Mouse (Mus musculus): ENCODE results near the gene Hmg20b. TPM values are rescaled to one million over a fixed set of nuclear protein-coding genes. Genes with fewer than 3 reads are reported as not detected.

Hmg20b gene
- polyA plus RNA-seq, 1 experiment from 2014 or later, result 31.7 TPM

- 38% methylated on average over 8 of the region's 8 CpGs for WGBS
- H3K4me3 ChIP-seq (ENCODE audit: low read length), result peak overlapping the region; percentile 94
- peak overlapping the region; percentile 51; the same call in 1 of the 2 replicates for H3K9ac ChIP-seq (ENCODE audit: low read depth, low read length)
- no peak for ATAC-seq
- no peaks in the 10 kb centered on the region for H3K27me3 ChIP-seq (replicated peaks; ENCODE audit: control insufficient read depth, insufficient read depth, low read length)
- peaks cover 22% of the 10 kb centered on the region for H3K4me1 ChIP-seq (ENCODE audit: control insufficient read depth, insufficient read depth, low read depth, low read length)
- no peaks in the 10 kb centered on the region for H3K9me3 ChIP-seq (ENCODE audit: control insufficient read depth, low read length)
- peak overlapping the region; percentile 93 for H3K27ac ChIP-seq (ENCODE audit: low read depth, low read length)
- H3K36me3 ChIP-seq (ENCODE audit: control insufficient read depth, insufficient read depth, low read length), result peaks cover 48% of the 10 kb centered on the region
- H3K4me2 ChIP-seq (ENCODE audit: low read length), result peak overlapping the region; percentile 65
Measured at GRCm38 (mm10) chr10:81319330-81319699, 31.0 kb downstream of the Hmg20b start.

- ATAC-seq, result no peak
- Histone ChIP-seq H3K36me3 (ENCODE audit: control insufficient read depth, insufficient read depth, low read length) (peaks cover 47% of the 10 kb centered on the region), H3K4me1 (ENCODE audit: control insufficient read depth, insufficient read depth, low read depth, low read length) (peaks cover 22% of the 10 kb centered on the region), H3K9ac (ENCODE audit: low read depth, low read length) (no peak overlapping the region; the same call in none of the 2 replicates), H3K9me3 (ENCODE audit: control insufficient read depth, low read length) (no peaks in the 10 kb centered on the region), H3K27me3 (replicated peaks; ENCODE audit: control insufficient read depth, insufficient read depth, low read length) (no peaks in the 10 kb centered on the region), H3K27ac (ENCODE audit: low read depth, low read length) (no peak overlapping the region), H3K4me3 (ENCODE audit: low read length) (no peak overlapping the region), H3K4me2 (ENCODE audit: low read length) (no peak overlapping the region; the same call in 1 of the 2 replicates)
- WGBS, result 89% methylated on average over 13 of the region's 13 CpGs
Measured at GRCm38 (mm10) chr10:81318589-81319329, 31.5 kb downstream of the Hmg20b start.

- H3K4me3 ChIP-seq (ENCODE audit: low read length), result no peak overlapping the region
- H3K9ac ChIP-seq (ENCODE audit: low read depth, low read length), result no peak overlapping the region
- no peaks in the 10 kb centered on the region for H3K27me3 ChIP-seq (replicated peaks; ENCODE audit: control insufficient read depth, insufficient read depth, low read length)
- H3K4me2 ChIP-seq (ENCODE audit: low read length), result peak overlapping the region; percentile 2; the same call in 1 of the 2 replicates
- no peak overlapping the region for H3K27ac ChIP-seq (ENCODE audit: low read depth, low read length)
- no peak for ATAC-seq
- H3K36me3 ChIP-seq (ENCODE audit: control insufficient read depth, insufficient read depth, low read length), result peaks cover 45% of the 10 kb centered on the region
- peaks cover 19% of the 10 kb centered on the region for H3K4me1 ChIP-seq (ENCODE audit: control insufficient read depth, insufficient read depth, low read depth, low read length)
- 18% methylated on average over 20 of the region's 20 CpGs for WGBS
- no peaks in the 10 kb centered on the region for H3K9me3 ChIP-seq (ENCODE audit: control insufficient read depth, low read length)
Measured at GRCm38 (mm10) chr10:81317273-81317672, 33.0 kb downstream of the Hmg20b start.

GRCm38 (mm10) chr10:81316338-81317060, 33.8 kb downstream of the Hmg20b start:
- 48% methylated on average over 16 of the region's 16 CpGs for whole genome bisulfite sequencing
- peaks cover 49% of the 10 kb centered on the region for H3K36me3 ChIP-seq (ENCODE audit: control insufficient read depth, insufficient read depth, low read length)
- no peak overlapping the region for H3K4me3 ChIP-seq (ENCODE audit: low read length)
- H3K27me3 ChIP-seq (replicated peaks; ENCODE audit: control insufficient read depth, insufficient read depth, low read length), result no peaks in the 10 kb centered on the region
- no peak for ATAC-seq
- no peaks in the 10 kb centered on the region for H3K9me3 ChIP-seq (ENCODE audit: control insufficient read depth, low read length)
- H3K27ac ChIP-seq (ENCODE audit: low read depth, low read length), result no peak overlapping the region
- H3K4me1 ChIP-seq (ENCODE audit: control insufficient read depth, insufficient read depth, low read depth, low read length), result peaks cover 12% of the 10 kb centered on the region
- H3K9ac ChIP-seq (ENCODE audit: low read depth, low read length), result 0 out of 2 replicates have a peak overlapping the region, but pooled peaks have one; percentile 11
- peak overlapping the region; percentile 2; the same call in 1 of the 2 replicates for H3K4me2 ChIP-seq (ENCODE audit: low read length)

GRCm38 (mm10) chr10:81315587-81315986, 34.7 kb downstream of the Hmg20b start:
- Histone ChIP-seq H3K27me3 (replicated peaks; ENCODE audit: control insufficient read depth, insufficient read depth, low read length) (no peaks in the 10 kb centered on the region), H3K27ac (ENCODE audit: low read depth, low read length) (no peak overlapping the region), H3K4me1 (ENCODE audit: control insufficient read depth, insufficient read depth, low read depth, low read length) (peaks cover 11% of the 10 kb centered on the region), H3K9ac (ENCODE audit: low read depth, low read length) (no peak overlapping the region), H3K36me3 (ENCODE audit: control insufficient read depth, insufficient read depth, low read length) (peaks cover 56% of the 10 kb centered on the region), H3K9me3 (ENCODE audit: control insufficient read depth, low read length) (no peaks in the 10 kb centered on the region), H3K4me3 (ENCODE audit: low read length) (no peak overlapping the region), H3K4me2 (ENCODE audit: low read length) (no peak overlapping the region)
- 92% methylated on average over 16 of the region's 16 CpGs for WGBS
- ATAC-seq, result no peak

- peaks cover 62% of the 10 kb centered on the region for H3K36me3 ChIP-seq (ENCODE audit: control insufficient read depth, insufficient read depth, low read length)
- no peak for ATAC-seq
- no peak overlapping the region for H3K27ac ChIP-seq (ENCODE audit: low read depth, low read length)
- H3K9me3 ChIP-seq (ENCODE audit: control insufficient read depth, low read length), result no peaks in the 10 kb centered on the region
- WGBS, result 81% methylated on average over 7 of the region's 7 CpGs
- no peaks in the 10 kb centered on the region for H3K27me3 ChIP-seq (replicated peaks; ENCODE audit: control insufficient read depth, insufficient read depth, low read length)
- H3K4me1 ChIP-seq (ENCODE audit: control insufficient read depth, insufficient read depth, low read depth, low read length), result peaks cover 5% of the 10 kb centered on the region
- no peak overlapping the region for H3K4me2 ChIP-seq (ENCODE audit: low read length)
- H3K4me3 ChIP-seq (ENCODE audit: low read length), result no peak overlapping the region
- H3K9ac ChIP-seq (ENCODE audit: low read depth, low read length), result no peak overlapping the region
Measured at GRCm38 (mm10) chr10:81314201-81314600, 36.1 kb downstream of the Hmg20b start.

- no peak overlapping the region for H3K27ac ChIP-seq (ENCODE audit: low read depth, low read length)
- no peak overlapping the region for H3K9ac ChIP-seq (ENCODE audit: low read depth, low read length)
- ATAC-seq, result no peak
- no peak overlapping the region for H3K4me3 ChIP-seq (ENCODE audit: low read length)
- peaks cover 66% of the 10 kb centered on the region for H3K36me3 ChIP-seq (ENCODE audit: control insufficient read depth, insufficient read depth, low read length)
- no peak overlapping the region for H3K4me2 ChIP-seq (ENCODE audit: low read length)
- no peaks in the 10 kb centered on the region for H3K9me3 ChIP-seq (ENCODE audit: control insufficient read depth, low read length)
- no peaks in the 10 kb centered on the region for H3K27me3 ChIP-seq (replicated peaks; ENCODE audit: control insufficient read depth, insufficient read depth, low read length)
- H3K4me1 ChIP-seq (ENCODE audit: control insufficient read depth, insufficient read depth, low read depth, low read length), result no peaks in the 10 kb centered on the region
- WGBS, result 93% methylated on average over 13 of the region's 13 CpGs
Measured at GRCm38 (mm10) chr10:81313581-81313980, 36.7 kb downstream of the Hmg20b start.

- no peak overlapping the region for H3K4me2 ChIP-seq (ENCODE audit: low read length)
Measured at GRCm38 (mm10) chr10:81309571-81309970, 40.7 kb downstream of the Hmg20b start.

More at GRCm38 (mm10) chr10:81309571-81309970, 40.7 kb downstream of the Hmg20b start:
- H3K4me3 ChIP-seq (ENCODE audit: low read length), result no peak overlapping the region
- H3K36me3 ChIP-seq (ENCODE audit: control insufficient read depth, insufficient read depth, low read length), result peaks cover 60% of the 10 kb centered on the region
- WGBS, result 92% methylated on average over 5 of the region's 5 CpGs
- peaks cover 2% of the 10 kb centered on the region; the same call in 1 of the 2 replicates for H3K4me1 ChIP-seq (ENCODE audit: control insufficient read depth, insufficient read depth, low read depth, low read length)
- no peak for ATAC-seq
- H3K9me3 ChIP-seq (ENCODE audit: control insufficient read depth, low read length), result no peaks in the 10 kb centered on the region
- no peak overlapping the region for H3K27ac ChIP-seq (ENCODE audit: low read depth, low read length)
- no peaks in the 10 kb centered on the region for H3K27me3 ChIP-seq (replicated peaks; ENCODE audit: control insufficient read depth, insufficient read depth, low read length)
- H3K9ac ChIP-seq (ENCODE audit: low read depth, low read length), result no peak overlapping the region

Measured in hindbrain, embryonic 16.5 days (tissue).